Mouse (Mus musculus) left cerebral cortex, adult 8-10 months (tissue): ENCODE data around the gene Pde7b. TPM values are rescaled to one million over a fixed set of nuclear protein-coding genes. Genes with fewer than 3 reads are reported as not detected.

Experiments
- DNase-seq, 2 experiments: peaks; one replicate each; pipeline ENCODE4 v3.0.0; 2022; ENCODE audit warnings: low spot score in 2 of 2
- total RNA-seq, 4 experiments: library from RNA; stranded (reverse); gene quantifications; 2 replicates each; pipeline ENCODE4 v1.2.4; 2022

Pde7b gene
- total RNA-seq, 4 experiments from 2014 or later, result 72.5 to 93.8 (median 84.2) TPM

DNA sequence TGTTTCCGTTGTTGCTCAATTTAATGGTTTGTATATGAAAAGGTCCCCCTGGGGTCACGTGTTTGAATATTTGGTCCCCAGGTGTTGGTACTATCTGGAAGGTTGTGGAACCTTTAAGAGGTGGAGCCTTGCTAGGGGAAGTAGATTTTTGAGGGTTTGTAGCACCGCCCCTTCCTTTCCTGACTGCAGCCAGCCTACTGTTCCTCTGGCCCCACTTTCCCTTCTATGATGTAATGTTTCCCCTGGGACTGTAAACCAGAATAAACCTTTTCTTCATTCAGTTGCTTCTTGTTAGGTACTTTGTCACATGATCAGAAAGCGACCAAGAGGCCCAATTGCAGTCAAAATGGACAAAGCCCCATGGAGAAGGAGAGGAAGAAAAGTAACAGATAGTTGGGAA, 229.8 kb downstream of the Pde7b start:
- DNase-seq, result no peak

DNA sequence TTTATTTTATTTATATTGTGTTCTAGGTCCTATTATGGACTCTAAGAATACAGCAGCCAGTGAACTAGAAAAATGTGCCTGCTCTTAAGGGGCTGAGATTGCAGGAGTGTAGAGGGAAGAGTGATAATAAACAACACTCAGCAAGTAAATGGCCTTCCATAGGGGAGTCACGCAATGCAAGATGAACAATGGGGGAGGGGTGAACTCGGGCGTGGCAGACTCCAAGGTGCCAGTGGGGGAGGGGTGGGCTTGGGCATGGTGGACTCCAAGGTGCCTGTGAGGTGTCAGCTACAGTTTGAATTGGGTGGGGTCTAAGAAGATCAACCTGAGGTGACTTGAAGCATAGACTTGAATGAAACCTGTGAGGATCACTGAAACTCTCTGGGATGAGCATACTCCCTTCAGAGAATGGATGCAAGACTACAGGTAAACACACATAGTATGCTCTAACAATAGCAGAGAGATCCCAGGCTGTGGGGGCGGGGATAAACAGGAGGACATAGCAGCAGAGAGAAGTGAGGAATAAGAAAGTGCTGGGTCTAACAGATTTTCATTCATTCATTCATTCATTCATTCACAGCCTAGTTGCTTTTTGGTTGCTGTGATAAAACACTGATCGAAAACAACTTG, 230.9 kb downstream of the Pde7b start:
- DNase-seq, result no peak

DNA sequence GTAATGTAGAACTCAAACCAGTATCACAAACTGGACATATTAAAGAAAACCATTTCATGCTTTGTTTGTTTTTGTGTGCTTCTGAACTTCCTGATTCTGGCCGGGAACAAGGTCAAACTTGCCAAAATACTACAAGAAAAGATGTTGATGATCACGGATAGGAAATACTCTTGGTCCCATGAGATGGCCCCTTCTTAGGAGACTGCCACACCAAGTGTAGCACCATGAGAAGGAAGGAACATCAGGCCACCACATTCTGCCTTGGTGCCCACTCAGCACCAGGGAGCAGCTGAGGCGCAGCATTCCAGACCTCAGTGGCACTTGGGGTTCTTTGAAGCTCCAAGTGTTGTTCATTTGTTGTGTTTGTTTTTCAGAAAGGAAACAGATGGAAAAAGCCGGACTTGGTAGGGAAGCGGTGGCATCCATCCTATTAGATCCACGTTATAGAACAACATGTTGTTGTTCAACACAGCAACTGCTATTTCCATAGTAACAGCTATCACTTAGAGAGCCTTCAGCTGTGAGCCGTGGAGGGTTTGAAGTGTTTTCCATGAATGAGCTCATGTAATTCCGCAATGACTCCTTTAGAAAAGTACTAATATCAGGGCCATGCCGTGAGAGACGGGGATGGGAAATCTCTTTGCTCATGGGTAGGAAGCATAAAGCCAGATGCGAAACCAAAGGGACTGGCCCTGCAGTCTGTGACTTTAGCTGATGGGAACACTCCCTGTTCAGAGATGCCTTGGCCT, 232.5 kb downstream of the Pde7b start:
- no peak for DNase-seq

DNA sequence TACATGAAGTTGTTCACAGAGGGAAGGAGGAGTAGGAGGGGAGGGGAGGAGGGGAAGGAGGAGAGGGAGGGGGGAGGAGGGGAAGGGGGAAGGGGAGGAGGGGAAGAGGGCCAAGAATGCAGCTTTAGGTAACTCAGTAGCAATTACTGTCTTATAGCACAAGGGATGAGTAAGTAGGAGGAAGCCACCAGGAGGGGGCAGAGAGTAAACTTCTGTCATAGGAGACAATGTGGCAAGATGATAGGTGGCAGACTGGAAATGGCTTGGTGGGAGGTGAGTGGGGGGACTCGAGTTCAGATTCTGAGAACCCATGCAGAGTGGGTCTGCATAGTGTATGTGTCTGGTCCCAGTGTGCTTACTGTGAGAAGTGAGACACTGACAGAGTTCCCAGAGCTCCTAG, 234.1 kb downstream of the Pde7b start:
- DNase-seq, result no peak

DNA sequence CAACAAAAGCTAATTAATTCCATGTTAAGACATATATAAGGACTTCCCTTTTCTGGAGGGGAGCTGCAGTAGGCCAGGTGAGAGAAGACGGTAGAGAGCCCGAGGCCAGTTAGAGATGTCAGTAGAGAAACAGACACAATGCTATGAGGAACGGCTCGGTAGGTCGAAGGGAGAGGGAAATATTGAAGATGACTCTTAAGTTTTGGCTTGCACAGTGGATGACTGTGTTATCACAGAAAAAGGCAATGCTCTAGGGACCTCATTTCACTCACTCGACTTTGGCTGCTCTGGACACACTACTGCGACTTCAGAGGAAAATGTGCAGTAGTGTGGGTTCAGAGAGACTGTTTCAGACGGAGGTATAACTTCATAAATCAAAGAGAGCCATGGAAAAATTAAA, 234.6 kb downstream of the Pde7b start:
- DNase-seq, result no peak

DNA sequence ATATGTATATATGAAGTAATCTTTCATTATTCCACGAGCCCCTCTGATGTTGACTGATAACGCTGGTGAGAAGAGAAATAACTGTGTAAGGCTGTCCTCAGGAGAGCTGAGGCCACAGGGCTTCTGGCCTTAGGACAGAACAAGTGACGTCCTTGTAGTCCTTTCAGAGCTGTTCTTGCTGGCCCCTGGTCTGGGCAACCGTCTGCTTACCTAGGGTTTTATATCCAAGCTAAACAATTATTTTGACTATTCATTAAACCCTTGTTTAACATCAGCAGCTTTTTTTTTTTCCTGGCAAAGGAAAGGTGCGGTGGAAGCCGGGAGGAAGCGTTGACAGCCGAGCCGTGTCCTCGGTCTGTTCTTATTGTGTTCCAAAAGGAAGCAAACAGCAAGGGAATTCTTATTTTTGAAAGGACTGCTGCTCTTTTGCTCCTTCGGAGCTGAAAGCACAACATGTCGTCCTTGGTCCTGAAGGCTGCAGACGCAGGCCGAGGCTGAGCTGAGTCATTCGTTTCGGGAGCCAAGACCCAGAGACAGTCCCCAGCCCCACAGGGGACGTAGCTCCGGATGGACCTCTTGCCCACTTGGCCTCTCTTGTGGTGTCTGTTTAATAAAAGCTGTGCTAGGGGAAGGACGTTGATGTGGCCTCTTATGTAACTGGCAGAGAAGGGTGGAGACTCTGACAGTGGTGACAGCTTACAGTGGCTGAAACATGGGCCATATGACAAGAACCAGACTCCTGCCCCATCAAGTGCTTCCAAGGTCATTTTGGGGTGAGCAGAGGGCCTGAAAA, 238.2 kb downstream of the Pde7b start:
- no peak for DNase-seq

DNA sequence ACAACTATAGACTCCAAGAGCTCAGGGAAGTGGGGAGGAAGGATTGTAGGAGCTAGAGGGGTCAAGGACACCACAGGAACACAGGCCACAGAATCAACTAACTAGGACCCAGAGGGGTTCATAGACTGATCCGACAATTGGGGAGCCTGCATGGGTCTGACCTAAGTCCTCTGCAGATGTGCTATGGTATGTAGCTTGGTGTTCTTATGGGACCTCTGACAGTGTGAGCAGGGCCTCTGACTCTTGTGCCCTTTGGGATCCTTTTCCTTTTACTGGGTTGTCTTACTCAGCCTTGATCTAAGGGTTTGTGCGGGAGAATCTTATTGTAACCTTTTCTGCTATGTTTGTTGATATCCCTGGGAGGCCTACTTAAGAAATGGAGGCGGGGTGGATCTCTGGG, 239.1 kb downstream of the Pde7b start:
- DNase-seq, result no peak

DNA sequence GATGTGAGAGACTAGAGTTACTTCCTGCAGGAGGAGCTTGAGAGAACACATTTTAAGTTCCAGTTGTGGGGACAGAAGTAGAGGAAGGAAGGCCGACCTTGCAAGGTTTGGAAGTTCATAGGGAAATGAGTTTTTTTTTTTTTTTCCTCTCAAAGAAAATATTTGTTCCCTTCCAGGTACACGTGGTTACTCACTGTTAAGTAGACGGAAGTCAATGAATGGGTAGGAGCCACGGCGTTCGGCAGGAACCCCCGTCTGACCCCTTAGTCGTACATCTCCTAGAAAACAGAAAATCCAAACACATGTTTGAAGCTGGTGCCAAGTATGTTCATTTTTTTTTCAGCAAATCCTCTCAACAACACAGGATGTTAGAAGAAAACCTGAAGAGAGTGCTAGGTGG, 245.4 kb downstream of the Pde7b start:
- DNase-seq, result no peak

DNA sequence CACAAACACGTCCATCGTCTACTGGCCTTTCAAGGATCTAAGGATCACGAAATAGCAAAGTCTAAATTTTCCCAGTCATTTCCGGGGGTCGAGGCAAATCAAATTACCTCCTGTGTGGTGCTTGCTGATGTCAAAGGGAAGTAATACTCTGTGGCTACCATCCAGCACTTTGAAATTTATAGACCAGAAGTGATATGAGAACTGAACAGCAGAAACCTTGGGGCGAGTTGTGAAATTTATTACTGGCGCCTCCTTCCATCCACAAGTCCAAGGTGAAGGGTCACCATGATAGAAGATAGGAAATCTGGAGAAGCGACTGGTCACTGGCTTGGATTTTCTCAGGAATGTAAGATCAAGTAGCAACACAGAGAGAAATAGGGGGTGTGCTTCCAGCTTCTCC, 246.4 kb downstream of the Pde7b start:
- DNase-seq, result no peak

DNA sequence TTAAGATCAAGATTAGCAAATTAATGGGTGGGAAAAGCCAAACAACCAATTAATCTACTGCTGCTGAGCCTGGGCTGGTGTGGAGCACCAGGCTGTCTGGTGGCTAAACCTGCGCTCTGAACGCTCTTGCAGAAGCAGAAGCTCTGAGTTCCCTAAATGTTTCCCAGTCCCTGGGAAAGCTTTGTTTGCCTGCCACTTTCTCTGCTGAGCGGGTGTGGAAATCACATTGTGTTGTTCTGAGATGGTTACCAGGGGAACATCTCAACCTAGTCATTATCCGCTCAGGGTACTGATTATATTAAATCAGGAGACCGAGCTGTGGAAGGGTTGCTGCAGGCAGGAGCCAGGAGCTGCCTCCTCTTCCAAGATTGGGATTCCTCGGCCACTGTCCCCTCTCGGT, 250.0 kb downstream of the Pde7b start:
- DNase-seq, result peak; percentile 12 to 27

DNA sequence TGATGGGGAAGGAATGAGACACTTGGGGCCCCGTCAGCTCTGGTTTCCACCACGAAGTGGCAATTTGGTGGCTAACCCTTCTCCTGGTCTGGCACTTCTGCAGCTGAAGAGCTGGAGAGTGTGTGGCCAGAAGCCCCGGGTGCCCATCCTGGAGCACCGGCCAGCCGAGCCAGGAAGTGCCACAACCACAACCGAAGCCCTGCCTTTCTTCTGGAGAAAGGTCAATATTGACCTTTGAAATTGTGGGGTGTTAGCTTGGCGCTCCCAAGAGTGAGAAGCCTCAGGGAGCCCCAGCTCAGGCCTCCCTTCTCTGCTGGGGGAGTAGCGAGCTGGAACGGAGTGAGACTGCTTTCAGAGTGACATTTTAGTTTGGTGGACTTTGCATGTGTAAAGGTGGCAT, 250.8 kb downstream of the Pde7b start:
- no peak for DNase-seq

DNA sequence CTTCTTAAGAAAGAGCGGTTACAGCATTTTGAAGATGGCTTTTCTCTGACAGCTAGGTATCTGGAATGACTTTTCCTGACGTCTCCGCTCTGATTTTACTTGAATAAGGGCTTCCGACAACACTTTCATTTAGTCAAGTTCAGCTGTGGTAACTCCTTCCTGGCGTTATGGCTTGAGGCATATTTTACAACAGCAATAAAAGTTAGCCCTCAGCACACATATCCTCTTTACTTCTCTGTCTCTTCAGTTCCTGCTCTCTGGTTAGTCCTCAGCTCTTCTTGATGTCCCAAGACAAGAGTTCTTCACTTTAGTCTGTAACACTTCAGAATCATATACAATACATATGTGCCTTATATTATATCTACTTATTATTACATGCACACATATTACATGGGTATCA, 251.4 kb downstream of the Pde7b start:
- no peak for DNase-seq

DNA sequence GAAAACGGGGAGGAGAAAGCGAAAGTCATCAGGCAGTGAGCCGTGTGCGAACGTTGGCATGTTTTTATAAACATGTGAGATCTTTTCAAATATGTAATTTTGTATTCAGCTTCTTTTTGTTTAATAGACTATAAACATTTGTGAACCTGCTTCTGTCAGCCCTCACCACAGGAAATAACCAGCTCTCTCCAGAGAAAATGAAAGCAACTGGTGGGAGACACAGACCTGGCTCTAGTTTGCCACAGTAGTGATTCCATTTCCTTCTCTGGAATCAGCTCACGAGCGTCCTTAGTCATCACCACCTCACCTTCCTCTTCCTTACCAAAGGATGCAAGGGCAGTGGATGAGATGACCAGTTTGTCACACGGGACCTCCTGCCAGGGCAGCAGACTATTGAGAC, 252.9 kb downstream of the Pde7b start:
- DNase-seq, result no peak

DNA sequence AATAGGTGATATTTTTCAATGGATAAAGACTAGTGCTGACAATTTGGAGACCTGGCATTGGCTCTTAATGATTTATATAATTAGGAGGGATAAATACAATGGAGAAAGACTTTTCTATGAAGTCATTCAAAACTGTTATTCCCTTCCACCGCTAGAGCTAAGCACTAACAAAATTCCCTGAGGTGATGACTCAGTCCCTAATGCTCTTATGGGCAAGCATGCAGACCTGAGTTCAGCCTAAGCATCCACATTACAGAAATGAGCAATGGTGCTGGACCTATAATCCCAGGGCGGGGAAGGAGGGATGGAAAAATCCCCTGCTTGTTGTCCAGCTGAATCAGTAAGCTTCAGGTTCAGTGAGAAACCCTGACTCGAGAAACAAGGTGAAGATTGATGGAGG, 260.2 kb downstream of the Pde7b start:
- DNase-seq, result no peak

DNA sequence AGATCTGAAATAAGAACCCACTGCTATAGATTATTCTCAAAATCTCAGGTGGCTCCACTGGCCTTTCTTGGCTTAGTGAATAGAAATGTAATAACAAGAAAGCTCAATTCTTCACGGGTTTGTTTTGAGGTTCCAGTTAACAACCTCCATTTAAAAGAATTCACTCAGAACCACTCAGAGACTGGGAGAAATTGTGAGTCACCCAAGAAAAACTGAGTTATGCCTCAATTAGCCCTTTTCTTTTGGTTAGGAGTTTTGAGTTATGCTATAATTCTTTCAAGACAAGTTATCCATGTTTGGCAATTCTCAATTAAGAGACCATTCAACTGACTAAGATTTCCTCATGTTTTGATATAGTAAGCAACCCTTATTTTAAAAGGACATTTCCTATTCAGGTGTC, 260.9 kb downstream of the Pde7b start:
- no peak for DNase-seq

DNA sequence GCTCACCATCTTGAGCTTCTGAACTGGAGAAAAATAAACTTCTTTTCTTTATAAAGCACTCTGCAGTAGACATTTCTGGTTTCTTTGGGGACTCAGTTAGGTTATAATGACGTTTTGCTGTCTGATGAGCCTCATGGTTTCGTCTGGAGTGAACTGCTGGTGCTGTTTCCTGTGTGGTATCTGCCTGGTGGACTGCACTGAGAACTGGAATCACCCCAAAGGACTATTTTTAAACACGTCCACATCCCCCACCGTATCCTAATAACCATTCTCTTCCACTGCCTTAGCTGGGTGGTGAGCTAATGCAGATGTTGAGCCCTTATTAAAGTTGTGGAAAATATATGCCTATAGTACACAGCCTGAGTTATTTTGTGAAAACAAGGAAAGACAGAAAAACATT, 262.3 kb downstream of the Pde7b start:
- no peak for DNase-seq

DNA sequence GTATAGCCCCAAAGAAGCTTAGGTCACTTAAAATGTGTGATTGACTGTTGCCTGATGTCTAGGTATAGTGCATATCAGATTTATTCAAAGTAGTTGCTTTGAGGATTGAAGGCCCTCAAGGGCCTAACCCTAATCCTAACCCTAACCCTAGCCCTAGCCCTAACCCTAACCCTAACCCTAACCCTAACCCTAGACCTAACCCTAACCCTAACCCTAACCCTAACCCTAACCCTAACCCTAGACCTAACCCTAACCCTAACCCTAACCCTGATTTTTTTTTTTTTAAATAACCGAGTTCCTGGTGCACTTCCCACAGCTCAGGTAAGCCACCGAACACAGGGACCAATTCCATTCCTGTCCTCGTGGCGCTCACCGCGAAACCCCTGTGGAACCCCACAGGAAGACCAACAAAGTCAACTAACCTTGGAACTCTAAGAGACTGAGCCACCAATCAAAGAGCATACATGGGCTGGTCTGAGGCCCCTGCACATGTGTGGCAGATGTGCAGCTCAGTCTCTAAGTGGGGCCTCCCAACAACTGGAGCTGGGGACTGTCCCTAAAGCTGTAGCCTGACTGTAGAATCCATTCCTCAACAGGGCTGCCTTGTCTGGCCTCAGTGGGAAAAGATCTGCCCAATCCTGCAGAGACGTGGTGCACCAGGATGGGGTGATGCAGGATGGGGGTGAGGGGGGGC, 265.1 kb downstream of the Pde7b start:
- no peak for DNase-seq

DNA sequence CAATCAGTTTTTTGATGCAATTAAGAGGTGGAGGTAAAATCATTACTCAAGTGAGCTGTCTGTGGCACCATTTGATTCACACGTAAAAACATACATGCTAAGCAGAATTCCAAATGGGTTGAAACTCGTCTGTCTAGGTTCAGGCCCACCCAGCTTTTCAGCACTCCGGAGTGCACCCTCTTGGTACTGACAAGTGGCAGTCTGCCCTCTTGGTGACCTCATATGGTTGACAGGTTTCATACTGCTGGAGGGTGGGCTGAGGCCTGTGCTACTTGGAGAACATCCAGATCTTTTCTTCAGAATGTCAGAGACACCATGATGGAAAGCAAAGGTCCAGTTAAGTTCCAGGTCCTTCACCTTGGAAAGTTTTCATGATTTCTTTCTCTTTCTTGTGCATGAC, 265.7 kb downstream of the Pde7b start:
- DNase-seq, result no peak

DNA sequence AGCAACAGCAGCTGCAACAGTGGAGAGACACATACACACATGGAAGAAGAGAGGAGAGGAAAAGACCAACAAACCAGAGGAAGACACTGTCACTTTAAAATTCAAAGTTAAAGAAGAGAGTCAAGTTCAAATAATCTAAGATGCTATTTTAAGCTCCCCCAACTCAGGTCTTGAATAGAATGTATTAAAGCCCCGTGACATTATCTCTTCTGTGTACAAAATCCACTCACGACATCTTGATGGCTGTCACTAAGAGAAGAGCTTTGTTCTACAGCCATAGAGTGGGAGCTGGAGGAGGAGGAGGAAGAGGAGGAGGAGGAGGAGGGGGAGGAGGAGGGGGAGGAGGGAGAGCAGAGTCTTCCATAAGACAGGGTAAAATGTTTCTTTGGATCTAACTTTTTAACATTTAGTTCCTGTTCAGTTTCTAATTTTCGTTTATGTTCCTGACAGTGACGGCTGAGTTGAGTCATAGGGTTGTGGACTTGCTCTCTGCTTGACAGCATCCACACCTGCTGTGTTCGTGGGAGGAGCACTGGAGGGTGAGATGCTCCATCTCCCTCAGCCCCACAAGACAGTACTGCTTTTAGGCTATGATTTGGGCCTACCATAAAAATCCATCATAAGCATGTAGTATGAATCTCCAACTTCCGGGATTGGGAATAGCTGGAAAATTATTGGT, 270.4 kb downstream of the Pde7b start:
- no peak for DNase-seq

DNA sequence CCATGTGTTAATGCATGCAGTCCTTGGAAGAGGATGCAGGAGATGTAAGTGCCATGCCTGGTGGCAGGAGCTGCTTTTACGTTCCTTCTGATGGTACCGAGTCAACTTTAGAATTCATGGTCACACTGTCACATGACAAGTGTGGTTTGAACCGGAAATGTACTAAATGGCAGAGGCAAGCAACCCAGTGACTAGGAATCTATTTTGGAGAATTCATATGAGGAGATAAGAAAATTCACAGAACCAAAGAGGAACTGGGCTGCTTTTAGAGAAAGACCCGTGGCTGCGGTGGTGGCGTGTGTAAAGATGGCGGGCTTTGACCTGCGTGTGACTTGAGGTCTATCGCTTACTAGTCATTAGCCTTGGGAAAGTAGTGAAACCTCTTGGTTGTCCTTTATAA, 287.4 kb downstream of the Pde7b start:
- no peak for DNase-seq

DNA sequence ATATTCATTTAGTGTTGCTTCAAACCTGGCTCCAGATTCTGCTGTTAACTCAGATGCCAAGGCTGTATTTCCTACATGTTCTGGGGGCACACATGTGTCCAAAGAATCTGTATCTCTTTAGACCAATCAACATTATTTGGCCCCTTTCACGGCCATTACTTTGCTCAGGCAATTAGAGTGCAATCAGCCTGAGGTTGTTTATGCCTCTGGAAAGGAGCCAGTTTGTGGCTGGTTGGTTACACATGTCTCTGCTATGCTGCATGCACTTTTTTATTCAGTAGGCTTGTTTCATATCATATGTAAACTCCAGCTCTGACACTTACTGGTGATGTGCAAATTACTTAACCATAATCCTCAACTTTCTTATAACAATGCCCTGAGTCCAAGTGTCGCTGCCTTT, 287.9 kb downstream of the Pde7b start:
- DNase-seq, result no peak
